ENCODE assay signal across 1 mouse cellular context in the genomic region with DNA sequence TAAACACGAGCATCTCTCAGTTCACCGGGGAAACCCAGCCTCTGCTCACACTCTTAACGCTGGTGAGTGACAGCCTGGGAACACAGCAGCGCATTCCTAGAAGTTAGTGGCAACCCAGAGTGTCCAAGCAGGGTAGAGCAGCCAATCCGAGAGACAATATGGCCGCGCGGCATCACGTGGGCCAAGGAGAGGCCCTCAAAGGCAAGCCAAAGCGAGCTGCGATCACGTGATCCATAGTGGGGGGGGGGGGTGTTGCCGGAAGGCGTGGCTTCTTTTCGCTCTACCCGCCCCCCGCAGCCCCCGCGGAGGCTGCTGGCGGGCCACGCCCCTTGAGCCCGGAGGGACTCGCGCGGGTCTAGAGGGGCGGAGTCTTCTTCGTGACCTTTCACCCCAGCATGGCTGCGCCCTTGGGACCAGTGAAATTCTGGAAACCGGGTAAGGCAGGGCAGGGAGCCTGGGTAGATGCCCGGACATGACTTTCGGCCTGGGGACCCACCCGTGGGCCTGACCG.
A peak's percentile ranks its signal among the peaks of the same experiment; 100 is the strongest.
TF ChIP-seq lines count a peak whose summit lies in the region.

A gene (plus strand): TSS at position 314 of the 511 bp plus-strand sequence.

TF ChIP-seq in MEL, 35 proteins besides CTCF, POLR2A, EP300 and RAD21 (continued from another document):
- TF ChIP-seq ETS1 (IDR thresholded peaks at IDR 0.05; ENCODE audit: low read depth, low read length) (0 out of 2 replicates have a peak, but pooled peaks have one; percentile 49), USF1 (IDR thresholded peaks at IDR 0.05; ENCODE audit: low read depth, low read length) (peak; percentile 100), ELF1 (IDR thresholded peaks at IDR 0.05; ENCODE audit: low read depth, low read length) (peak; percentile 80), SMC3 (IDR thresholded peaks at IDR 0.05; ENCODE audit: low read depth, low read length) (no peak), MAFK (IDR thresholded peaks at IDR 0.05; ENCODE audit: borderline replicate concordance, low read depth, low read length) (no peak), GATA1 (IDR thresholded peaks at IDR 0.05; ENCODE audit: low read depth, low read length) (no peak), MYB (IDR thresholded peaks at IDR 0.05; ENCODE audit: low read depth, low read length) (no peak), NRF1 (IDR thresholded peaks at IDR 0.05; ENCODE audit: insufficient read depth, low read depth, low read length, poor library complexity, severe bottlenecking) (no peak), ZC3H11A (IDR thresholded peaks at IDR 0.05; ENCODE audit: low read depth, low read length) (no peak), HCFC1 (IDR thresholded peaks at IDR 0.05; ENCODE audit: low read depth, low read length) (peak; percentile 88)
